Mouse (Mus musculus) splenic B cell, adult 2 months (primary cell): ENCODE results near the gene Gm21976.

ENCODE experiments used
- DNase-seq: peaks from one replicate; pipeline ENCODE4 v3.0.0-alpha.2; 2011; ENCODE audit warnings: low read depth, low spot score
- H3K27me3 ChIP-seq: 2 replicates; pipeline ENCODE4 v1.6.1; 2012; ENCODE audit warnings: mild to moderate bottlenecking, low read length, moderate library complexity, mixed read lengths; ENCODE audit not compliant: control insufficient read depth, poor library complexity, insufficient read depth, severe bottlenecking
- H3K36me3 ChIP-seq: 2 replicates; pipeline ENCODE4 v1.6.1; 2012; ENCODE audit warnings: mild to moderate bottlenecking, low read length, moderate library complexity, mixed read lengths; ENCODE audit not compliant: control insufficient read depth, poor library complexity, insufficient read depth, severe bottlenecking

The Gm21976 gene

DNA sequence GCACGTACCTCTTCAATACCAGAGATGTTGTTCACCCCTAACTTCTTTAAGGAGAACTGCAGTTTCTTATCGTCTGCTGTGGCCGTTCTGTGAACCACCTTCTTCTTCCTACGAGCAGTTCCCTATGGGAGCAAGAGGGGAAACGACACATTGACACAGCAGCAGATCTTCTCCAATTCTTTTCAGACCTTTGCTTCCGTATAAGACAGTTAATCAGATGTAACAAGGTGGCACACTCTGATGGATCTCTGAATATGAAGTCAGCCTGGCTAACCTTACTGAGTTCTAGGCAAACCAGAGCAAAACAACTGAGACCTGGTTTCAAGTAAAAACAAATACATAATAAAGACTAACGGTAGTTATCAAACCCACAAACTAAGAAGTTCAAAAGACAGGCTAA, 33.9 kb downstream of the Gm21976 start:
- Histone ChIP-seq H3K36me3 (peaks cover 13% of the 10 kb centered on the region; the same call in 1 of the 2 replicates), H3K27me3 (no peaks in the 10 kb centered on the region)
- no peak for DNase-seq

DNA sequence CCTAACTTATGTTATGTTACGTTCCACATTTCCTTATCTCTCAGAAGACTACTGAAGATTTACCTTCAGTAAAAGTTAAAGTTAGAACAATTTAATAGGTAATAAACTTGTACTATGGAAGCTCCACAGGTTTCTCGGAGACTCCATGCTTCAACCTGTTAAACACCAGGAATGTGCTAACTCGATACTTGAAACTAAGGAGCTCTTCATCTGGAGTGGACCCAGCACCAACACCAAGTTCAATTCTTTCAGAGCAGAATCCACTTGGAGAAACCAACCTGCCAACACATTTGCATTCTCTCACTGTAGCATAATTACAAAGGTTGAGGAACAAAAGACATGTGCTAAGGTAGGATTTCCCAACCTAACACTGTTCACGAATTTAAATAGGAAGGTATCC, 35.4 kb downstream of the Gm21976 start:
- DNase-seq: no peak
- Histone ChIP-seq H3K27me3 (no peaks in the 10 kb centered on the region), H3K36me3 (peaks cover 10% of the 10 kb centered on the region; the same call in 1 of the 2 replicates)

DNA sequence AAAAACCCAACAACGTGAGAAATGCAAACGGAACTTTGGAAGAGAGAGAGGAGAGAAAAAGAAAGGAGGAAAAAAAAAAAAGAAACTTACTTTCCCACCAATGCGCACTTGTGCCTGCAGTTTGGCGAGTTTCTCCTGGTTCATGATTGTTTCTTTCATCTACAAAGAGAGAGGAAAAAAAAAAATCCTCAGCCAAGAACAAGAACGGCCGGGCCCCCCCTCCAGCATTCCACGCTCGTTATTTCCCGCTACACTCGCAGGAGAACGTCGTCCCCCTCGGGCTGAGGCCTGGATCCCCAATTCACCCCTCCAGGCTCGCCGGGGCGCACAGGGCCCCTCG, 36.4 kb downstream of the Gm21976 start:
- no peak for DNase-seq
- no peaks in the 10 kb centered on the region for H3K27me3 ChIP-seq
- H3K36me3 ChIP-seq: peaks cover 7% of the 10 kb centered on the region; the same call in 1 of the 2 replicates

DNA sequence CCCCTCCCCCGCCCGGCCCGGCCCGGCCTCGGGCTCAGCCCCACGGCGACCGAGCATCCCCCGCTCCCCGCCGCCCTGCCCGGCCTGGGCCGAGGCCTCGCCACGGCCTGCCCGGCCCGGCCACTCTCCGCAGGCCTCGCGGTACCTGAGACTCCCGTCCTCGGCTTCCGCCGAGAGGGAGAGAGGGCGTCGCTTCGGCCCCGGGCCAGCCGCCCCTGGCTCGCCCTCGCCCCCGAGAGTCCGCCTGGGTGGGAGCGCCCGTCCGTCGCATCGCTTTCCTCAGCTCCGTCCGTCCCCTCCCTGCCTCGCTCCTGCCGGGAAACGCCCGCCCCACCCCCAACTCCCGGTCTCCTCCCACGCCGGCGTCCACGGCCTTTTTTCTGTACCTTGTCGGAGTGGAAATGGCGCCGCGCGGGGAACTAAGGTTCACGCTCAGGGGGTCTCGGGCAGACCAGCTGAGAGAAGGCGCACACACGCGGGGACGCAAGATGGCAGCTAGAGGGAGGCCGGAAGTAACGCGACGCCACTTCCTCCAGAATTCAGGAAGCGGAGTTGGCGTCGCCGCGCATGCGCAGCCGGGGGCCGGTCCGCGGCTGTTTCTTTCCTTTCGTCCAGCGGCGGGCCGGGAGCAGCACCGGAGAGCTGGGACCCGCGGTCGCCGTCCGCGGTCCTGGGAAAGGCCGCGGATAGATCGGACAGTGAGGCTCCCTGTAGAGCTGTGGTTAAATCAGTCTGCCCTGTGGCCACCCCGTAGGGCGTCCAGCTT, 37.0 kb downstream of the Gm21976 start, which contains the start of gene Btf3:
Gene Btf3, minus strand, starts transcription at position 527 of the 766 bp plus-strand sequence.
- peaks cover 3% of the 10 kb centered on the region; the same call in 1 of the 2 replicates for H3K36me3 ChIP-seq
- no peaks in the 10 kb centered on the region for H3K27me3 ChIP-seq
- peak; percentile 95 for DNase-seq

DNA sequence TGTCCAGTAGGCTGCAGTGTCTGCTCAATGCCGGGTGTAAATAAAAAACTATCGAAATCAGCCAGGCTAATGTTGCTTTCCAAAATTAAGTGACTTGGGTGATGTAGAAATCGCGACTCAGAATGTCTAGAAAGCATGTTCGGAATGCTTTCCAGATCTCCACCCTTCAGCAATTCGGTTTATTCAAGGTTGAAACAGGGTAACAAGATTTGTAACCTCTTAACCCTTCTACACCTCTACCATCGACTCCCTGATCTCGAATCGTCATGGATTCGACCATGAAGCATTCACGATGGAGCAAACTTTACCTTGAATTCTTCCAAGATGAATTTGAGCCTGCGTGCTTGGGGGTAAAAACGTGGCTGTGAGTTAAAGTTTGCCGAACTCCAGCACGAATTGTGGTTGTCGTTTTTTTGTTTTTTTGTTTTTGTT, 37.6 kb downstream of the Gm21976 start:
- H3K36me3 ChIP-seq: no peaks in the 10 kb centered on the region; the same call in 1 of the 2 replicates
- no peak for DNase-seq
- H3K27me3 ChIP-seq: no peaks in the 10 kb centered on the region

DNA sequence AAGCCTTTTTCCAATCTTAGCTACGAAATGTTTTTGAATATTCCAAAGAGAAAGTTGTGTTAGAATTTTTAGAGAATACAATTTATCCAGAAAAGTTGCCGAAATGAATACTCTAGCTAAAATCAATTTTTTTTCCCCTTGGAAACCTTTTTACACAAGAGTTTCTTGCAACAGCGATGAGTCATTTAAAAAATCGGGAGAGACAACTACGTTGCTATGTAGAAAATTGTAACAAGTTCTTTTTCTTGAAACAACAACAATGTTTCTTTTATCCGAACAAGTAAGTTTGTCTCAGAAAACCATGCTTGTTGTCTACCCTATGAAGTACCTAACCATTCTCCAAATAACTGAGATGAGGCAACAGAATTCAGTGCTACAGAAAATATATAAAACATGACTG, 38.2 kb downstream of the Gm21976 start:
- DNase-seq: no peak
- Histone ChIP-seq H3K36me3 (no peaks in the 10 kb centered on the region), H3K27me3 (no peaks in the 10 kb centered on the region)

DNA sequence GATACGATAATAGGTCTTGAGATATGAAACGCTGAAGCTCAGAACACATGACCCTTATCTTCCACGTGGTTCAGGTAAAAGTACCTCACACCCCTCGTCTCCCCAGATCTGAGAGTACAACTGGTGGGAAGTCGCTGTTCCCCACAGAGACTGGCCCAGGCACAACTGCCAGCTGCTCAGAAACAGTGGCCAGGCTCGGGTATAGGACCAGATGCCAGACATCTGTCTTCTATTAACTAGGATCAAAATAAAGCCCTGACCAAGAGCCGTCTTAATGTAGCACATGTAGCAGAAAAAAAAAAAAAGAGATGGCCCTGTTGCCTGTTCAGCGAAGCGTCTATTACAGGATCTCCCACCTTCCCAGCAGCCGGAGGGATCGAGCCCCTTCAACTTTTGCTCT, 45.3 kb downstream of the Gm21976 start:
- no peak for DNase-seq
- Histone ChIP-seq H3K36me3 (no peaks in the 10 kb centered on the region), H3K27me3 (no peaks in the 10 kb centered on the region)

DNA sequence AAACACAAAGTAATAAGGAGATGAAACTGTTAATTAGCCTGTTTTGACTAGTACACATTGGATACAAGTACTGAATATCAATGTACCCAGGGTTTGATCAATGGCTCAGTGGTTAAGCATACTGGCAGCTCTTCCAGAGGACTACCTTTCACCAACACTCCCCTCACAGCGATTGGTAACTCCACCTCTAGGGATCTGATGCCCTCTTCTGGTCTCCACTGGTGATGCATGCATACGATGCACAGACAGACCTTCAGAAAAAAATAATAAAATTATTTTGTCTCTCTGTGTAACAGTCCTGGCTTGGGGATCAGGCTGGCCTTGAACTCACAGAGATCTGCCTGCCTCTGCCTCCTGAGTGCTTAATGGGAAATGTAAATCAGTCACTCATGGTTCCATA, 52.4 kb downstream of the Gm21976 start:
- DNase-seq: peak; percentile 51
- no peaks in the 10 kb centered on the region for H3K36me3 ChIP-seq
- H3K27me3 ChIP-seq: no peaks in the 10 kb centered on the region; the same call in 1 of the 2 replicates

DNA sequence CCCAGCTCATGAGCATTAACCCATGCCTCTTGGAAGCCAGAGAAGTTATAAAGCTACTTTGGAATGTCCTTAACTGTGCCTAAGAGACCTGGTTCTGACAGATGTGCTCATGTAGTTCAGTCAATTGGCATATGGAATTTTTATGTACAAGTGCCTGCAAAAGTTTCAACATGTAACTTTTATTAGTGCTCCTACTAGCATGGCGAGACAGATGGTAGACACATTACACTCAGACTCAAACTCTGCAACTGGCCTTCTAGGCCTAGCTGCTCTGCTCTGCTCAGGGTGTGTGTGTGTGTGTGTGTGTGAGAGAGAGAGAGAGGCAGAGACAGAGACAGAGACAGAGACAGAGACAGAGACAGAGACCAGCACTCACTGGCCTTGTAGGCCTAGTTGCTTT, 56.5 kb downstream of the Gm21976 start:
- Histone ChIP-seq H3K36me3 (no peaks in the 10 kb centered on the region), H3K27me3 (no peaks in the 10 kb centered on the region; the same call in 1 of the 2 replicates)
- no peak for DNase-seq

DNA sequence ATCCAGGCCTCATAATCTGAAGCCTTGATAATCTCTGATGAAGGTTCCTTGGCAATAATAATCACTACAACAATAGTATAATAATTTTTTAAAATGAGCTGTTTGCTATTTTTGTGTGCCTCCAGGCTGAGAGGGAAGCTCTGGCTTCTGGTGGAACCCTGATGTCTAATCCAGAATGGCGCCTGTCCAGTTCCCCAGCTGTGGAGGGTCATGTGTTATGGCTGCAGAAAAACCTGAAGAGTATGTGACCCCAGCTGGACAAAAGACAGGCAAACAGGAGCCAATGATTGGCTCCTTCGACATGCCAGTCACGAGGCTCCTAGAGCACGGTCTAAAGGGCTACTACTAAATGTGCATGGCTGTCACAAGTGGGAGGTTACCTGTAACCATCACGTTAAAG, 60.8 kb downstream of the Gm21976 start:
- no peak for DNase-seq
- Histone ChIP-seq H3K27me3 (no peaks in the 10 kb centered on the region), H3K36me3 (no peaks in the 10 kb centered on the region)

DNA sequence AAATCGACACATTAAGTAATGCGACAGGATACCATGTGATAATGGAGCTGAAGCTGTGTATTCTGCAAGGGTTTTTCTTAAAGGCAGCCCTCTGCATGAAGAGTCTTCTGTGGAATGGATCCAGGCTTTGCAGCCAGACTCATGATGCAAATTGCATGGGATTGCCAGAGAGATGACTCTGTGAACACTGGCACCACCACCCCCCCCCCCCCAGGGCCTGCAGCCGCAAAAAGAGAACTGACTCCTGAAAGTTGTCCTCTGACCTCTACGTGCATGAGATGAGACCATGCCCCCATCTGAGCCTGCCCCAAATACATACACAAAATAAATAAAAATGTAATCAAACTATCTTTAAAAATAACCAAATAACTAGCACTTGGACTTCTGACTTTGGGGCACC, 69.8 kb downstream of the Gm21976 start:
- Histone ChIP-seq H3K36me3 (no peaks in the 10 kb centered on the region), H3K27me3 (peaks cover 5% of the 10 kb centered on the region)
- no peak for DNase-seq

DNA sequence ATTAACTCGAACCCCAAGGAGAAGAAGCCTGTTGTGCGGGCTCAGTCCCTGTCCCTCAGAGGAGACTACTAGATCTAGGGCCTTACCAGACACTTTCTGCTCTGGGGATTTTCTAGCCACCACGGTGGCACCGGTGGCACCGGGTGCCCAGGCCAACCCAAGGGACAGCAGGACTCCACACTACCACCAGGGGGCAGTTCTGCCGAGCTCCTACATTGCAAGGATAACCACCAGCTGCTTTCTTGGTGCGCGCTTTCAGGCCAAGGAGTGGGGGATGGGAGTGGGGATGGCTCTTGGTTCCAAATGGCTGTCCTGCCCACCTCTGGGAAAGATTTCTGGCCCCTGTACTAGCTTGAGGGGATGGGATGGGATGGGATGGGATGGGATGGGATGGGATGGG, 71.8 kb downstream of the Gm21976 start:
- H3K27me3 ChIP-seq: peaks cover 5% of the 10 kb centered on the region
- no peaks in the 10 kb centered on the region for H3K36me3 ChIP-seq
- peak; percentile 37 for DNase-seq

DNA sequence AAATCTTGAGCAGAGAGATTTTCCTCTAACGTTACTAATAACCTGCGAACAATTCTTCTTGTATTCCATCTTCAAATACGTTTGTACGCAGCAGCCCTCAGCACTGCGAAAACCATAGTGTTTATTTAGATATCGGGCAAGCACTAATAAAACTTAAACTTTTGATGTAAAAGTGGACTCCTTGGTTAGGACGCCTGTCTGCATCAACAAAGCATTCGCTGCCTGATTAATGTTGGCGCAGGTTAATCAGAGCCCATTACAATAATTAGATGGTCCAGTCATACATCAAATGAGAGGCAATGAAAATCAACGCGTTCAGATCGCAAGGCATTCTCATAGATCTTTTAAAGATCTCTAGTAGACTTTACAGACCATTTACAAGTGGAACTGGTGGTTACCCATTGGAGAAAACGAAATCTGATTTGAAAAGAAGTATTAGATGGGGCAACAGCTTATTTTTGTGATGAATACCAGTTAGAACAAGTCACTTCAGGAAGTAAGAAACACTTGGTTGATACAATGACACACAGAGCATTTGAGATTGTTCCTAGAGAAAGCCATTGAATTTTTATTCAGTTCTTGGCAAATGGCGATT, 72.8 kb downstream of the Gm21976 start:
- H3K27me3 ChIP-seq: peaks cover 5% of the 10 kb centered on the region
- no peak for DNase-seq
- no peaks in the 10 kb centered on the region for H3K36me3 ChIP-seq

DNA sequence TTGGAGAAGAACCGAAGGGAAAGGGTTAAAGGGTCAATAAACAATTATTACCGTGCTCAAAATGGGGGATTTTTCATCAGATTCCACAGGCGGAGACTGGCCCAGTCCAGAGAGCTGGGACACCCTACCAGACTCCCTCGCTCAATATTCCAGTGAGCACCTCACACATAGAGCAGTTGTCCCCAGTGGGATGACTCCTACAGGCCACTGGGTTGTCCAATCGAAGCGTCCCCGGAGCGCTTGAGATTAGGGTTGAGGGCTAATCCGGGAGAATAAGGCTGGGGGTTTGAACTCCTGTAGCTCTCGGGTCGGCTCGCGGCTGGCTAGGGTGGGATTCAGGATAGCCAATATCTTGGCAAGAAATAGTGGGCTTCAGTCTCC, 74.0 kb downstream of the Gm21976 start:
- H3K36me3 ChIP-seq: no peaks in the 10 kb centered on the region
- no peak for DNase-seq
- H3K27me3 ChIP-seq: peaks cover 5% of the 10 kb centered on the region

DNA sequence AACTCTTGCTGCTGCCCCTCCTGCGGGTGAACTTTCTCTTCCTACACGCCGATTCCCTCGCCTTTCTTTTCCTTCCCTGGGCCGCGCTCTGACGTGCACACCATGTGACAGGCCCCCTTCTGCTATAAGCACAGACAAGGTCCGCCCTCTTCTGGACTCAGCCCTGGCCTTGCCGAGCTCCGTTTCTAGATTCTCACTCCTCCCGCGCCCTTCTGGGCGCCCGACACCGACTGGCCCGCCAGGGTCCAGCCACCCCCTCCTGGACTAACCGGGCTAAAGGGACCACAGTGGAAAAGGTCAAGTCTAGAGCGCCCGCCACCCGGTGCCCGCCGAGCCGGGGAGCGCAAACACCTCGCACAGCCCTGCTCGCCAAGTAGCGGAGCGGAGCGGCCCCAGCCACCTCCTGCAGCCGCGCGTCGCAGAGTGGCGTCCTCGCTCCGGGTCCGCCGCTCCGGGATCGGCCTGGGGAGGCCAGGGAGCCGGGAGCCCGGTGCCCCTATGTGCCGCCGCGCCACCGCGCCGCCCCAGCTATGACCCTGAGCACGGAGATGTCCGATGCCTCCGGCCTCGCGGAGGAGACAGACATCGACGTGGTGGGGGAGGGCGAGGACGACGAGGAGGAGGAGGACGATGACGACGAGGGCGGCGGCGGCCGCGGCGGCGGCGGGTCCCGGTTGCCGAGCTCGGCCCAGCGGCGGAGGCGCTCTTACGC, 74.6 kb downstream of the Gm21976 start, which contains the start of gene Foxd1:
Gene Foxd1, plus strand, starts transcription at position 153 of the 712 bp plus-strand sequence.
- H3K27me3 ChIP-seq: peaks cover 5% of the 10 kb centered on the region
- no peak for DNase-seq
- no peaks in the 10 kb centered on the region for H3K36me3 ChIP-seq
